Mouse (Mus musculus): ENCODE data around the gene 4931428F04Rik.

DNA sequence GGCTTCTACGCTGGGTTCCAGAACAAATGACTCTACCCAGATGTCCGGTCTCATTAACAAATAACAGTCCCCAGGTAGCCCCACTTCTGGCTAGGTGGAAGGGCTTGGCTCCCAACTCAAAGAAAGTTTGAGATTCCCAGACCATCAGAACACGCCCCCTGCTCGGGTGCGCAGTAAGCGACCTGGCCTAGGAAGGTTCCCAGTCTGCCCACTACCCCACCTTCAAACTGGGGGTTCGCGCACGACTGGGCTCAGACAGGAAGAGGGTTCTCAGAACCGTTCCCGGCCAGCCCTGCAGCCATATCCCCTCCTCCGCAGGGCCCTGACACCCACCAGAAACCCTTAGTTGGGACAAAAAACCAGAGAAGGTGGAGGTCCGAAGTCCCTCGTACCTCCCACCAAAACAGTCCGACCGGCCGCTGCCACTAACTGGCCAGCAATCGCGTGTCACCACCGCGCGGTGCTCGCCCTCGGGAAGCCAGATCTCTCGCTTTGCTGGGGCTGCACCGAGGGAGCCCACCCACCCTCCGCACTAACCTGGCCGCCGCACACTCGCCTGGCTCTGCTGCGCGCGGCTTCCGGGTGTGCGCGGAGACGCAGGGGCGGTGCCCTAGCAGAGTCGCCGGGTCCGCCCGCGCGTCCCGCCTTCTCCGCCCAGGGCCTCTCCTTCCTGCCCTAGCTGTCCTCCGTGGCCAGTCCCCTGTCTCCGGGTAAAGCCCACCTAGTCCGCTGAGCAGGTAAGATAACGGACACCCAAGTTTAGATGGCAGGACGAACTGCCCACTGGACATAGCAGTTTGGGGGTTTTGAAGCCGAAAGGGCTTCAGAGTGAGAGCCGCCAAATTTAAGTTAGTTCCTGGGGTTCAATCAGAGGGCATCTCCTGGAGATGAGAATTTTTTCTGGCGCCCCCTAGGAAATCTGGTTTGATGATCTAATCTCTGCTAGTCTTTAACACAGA, 25.4 kb downstream of the 4931428F04Rik start, which contains the start of the genes Tradd and Fbxl8:
- TF ChIP-seq CTCF (IDR thresholded peaks at IDR 0.05; ENCODE audit: low read depth) (no peak), EP300 (IDR thresholded peaks at IDR 0.05; ENCODE audit: low read depth) (no peak)

Data from liver, postnatal 0 days (tissue).